Mouse (Mus musculus) embryo, embryonic 9.5 days (tissue): ENCODE data around the gene Cdkl3.

Experiments
- DNase-seq: peaks from one replicate; pipeline ENCODE4 v3.0.0-alpha.2; 2017; ENCODE audit errors: extremely low spot score

Gene Cdkl3

DNA sequence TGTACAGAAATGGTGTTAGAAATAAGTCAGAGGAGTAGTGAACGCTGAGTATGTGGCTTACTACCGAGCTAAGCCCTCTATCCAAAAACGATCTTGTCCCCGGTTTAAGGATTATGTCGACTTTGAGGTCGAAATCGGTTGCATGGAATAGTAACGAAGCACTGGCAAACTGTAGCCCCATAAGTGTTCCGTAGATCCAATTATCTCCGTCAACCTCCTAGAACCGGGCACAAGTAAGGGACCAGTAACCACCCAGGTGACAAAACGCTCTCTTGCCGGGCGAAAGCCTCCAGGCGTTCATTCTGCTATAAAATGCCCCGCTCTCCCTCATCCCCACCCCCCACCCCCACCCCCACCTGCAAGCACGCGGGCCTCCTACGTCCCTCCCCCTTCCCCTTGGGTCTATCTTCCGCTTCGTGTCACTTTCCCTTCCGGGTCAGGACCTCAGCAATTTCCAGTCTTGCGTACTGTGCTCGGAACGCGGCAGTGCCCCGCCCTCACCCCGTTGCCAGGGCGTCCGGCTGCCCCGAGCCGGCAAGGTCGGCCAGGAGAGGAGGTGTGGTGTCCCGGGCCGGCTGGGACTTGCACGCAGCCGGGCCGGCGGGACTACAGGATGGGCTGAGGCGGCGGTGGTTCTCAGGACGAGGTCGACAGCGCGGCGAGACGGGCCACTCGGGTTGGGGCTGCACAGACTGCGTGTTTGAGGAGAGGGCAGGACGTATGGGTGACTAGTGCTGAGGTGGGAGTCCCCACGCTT is at the start of gene Cdkl3:
Gene Cdkl3, plus strand, starts transcription at position 450 of the 757 bp plus-strand sequence.
- DNase-seq, result peak; percentile 91

DNA sequence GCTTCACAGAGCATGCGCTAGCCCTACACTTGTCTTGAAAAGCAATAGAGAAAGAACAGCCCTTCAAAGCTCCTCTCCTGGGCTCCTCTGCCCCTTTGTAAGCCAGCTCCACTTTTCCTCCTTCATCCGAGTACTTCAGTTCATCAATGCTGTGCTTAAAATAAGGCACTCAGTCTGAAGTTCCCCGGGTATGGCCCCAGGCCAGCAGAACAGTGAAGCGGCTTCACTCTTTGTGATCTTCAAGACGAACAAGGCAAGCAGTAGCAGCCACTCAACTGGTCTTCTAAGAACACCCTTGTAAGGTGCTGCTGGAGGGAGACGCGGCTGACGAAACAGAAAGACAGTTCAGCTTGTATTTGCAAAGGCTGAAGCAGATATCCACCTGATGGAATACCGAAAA is 47.9 kb upstream of the Cdkl3 start:
- no peak for DNase-seq

DNA sequence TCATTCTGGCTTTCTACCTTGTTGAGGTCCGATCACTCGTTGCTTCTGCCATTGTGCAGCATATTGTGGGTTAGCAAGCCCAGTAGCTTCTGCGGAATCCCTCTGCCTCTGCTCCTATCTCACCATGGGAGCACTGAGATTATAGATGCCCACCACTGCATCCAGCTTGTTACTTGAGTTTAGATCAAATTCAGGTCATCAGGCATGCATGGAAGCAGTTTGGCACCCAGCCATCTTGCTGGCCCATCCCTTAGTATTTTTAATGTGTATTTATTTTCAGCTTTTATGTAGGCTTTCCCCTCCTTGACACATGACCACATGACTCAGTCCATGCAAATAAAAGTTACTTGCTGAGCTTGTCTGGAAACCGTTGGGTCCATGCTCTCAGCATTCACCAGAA is 46.3 kb upstream of the Cdkl3 start:
- DNase-seq, result no peak

DNA sequence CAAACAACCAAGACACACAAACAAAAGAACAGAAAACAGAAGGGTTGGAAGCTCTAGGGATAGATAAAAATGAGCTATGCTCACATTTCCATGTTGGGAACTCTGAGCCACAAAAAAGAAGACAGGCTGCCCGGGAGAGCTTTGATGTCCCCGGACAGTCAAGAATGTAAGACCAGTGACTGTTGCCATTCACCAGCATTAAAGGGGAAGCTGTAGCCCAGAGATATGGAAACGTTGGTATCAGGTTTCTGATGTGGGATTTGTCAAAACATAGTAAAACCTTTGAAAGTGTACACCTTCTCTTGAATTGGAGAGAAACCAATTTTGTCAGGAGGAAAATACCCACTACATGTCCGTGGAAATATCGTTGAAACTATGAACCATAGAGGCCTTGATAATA is 44.5 kb upstream of the Cdkl3 start:
- no peak for DNase-seq

DNA sequence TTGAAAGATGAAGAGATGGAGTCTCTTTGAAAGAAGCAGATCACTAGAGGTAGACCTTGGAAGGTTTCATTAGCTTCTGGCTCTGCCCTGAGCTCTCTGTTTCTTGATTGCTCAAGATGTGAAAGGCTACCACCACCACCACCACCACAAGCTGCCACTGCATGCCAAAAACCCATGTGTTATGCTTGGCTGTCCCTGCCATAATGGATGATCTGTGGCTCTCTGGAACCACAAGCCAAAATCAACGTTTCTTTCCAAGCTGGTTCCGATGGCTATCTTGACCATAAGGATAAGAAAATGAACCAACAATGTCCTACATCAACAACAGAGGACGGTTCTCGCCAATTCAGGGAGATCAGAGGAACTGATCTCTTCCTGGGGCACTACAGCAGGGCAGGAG is 44.0 kb upstream of the Cdkl3 start:
- DNase-seq, result no peak

DNA sequence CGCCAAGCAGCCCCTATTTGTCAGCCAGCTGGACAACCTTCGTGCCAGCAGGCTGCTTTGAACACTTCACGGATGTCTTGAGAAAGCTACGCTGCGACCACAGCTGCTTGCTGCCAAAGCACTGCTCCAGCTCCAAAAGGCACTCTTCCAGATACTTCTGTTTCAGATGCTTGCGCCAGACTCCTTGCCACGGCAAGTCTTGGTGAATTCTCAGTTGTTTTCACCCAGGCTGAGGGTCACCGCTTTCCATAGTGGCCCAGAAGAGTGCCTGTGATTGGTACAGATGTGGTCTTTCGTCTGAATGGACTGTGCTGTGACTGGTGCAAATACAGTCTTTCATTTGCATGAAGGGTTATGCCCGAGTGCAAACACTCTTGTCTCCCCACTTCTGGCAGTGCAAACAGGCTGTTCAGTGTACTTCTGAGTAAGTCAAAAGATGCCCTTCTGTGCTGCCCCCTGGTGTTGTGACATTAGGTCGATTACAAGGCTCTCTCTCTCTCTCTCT is 43.0 kb upstream of the Cdkl3 start:
- DNase-seq, result no peak

DNA sequence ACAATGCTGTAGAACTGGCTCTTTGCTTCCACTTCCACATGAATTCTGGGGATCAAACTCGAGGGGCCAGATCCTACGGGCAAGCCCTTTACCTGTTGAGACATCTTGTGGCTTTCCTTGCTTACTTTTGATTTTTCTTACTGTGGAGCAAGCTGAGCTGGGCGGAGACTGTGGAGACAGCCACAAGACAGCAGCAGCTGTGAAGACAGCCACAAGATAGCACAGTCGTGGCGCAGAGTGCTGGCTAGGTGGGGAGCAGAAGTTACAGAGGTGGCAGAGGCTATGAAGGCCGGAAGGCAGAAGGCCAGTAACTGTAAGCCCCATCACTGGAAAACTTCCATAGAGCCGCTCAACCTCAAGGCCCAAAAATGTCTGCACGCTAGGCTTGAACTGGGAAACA is 42.3 kb upstream of the Cdkl3 start:
- DNase-seq, result no peak

DNA sequence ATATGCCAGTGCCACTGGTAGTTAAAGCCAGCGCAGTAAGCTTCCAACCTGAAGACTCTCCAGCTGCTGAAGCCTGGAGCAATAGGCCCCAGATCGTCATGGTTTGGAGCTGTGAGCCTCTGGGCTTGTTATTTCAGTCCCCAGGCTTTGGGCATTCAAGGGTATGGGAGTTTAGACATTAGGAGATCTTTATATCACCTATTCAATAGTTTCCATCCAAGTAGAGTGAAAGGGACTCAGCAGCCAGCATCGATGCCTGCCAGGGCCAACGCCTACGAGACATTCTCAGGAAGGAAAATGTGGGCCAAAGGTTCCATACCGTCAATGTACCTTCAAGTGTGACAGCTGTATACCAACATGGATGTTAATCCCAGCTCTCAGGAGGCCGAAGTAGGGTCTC is 41.7 kb upstream of the Cdkl3 start:
- DNase-seq, result no peak

DNA sequence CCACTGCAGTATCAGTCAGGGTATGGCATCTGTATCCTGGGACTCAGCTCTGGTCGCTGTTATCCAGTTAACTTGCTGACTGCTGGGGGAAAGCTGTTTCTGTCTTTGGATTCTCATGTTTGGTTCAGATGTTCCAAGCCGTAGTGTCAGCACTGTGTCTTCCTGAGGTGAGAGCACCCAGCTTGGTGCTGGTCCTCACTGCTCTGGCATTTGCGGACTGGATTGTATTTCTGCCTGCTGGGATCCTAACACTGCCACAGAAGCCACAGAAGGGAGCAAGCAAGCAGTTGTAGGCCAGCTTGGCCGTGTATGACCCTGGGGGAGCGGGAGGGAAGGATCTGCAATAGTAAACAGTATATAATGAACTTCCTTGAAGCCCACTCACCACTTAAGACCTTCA is 37.4 kb upstream of the Cdkl3 start:
- no peak for DNase-seq

DNA sequence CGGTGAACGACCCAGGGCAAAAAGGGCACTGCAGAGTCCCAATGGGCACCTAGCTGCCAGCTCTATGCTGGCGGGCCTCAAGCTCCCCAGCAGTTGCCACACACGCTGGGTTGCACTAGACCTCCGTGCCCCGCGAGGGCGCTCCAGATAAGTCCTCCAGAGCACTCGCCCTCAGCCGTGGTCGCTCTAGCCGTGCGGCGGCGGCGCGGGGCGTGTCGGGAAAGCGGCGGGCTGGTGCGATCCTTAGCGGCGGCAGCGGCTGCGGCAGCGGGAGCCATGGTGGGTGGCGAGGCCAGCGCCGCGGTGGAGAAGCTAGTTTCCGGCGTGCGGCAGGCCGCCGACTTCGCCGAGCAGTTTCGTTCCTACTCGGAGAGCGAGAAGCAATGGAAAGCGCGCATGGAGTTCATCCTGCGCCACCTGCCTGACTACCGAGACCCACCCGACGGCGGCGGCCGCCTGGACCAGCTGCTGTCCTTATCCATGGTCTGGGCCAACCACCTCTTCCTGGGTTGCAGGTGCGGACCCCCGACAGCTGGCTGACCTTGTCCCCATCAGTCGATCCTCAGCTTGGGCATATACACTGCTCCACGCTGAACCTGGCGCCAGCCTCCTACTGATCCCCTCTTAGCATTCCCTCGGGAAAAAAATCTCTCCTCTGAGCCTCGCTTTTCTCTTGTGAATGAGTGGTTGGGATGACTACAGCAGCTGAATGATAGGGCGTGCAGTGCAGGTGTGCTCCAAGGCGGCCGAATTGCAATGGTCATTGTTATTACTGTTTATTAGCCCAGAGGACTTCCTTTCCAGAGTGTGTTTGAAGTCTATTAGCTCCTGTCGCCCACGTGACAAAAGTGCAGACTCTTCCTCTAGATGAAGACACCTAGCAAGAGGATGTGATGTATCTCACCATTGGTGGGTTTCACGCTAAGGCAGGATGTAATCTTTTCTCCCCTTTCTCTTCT is 36.3 kb upstream of the Cdkl3 start, which contains the start of gene Cdkn2aipnl:
Gene Cdkn2aipnl, plus strand, starts transcription at position 219 of the 959 bp plus-strand sequence.
- DNase-seq, result peak; percentile 97

DNA sequence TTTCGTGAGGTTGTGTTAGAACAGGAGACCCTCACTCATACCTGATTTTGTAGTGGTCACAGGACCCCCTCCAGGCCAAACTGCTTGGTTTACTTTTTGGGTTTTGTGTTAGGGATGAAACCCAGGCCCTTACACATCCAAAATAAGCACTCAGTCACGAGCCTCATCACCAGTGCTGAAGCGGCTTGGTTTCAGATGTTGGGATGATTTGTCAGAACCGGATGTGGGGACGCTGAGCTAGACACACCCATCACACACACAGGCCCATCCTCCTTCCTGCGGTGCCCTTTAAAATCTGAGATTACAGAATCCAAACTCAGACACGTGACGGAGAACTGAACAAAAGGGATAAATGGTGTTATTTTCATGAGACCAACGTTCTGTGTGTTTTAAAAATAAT is 35.1 kb upstream of the Cdkl3 start:
- no peak for DNase-seq

DNA sequence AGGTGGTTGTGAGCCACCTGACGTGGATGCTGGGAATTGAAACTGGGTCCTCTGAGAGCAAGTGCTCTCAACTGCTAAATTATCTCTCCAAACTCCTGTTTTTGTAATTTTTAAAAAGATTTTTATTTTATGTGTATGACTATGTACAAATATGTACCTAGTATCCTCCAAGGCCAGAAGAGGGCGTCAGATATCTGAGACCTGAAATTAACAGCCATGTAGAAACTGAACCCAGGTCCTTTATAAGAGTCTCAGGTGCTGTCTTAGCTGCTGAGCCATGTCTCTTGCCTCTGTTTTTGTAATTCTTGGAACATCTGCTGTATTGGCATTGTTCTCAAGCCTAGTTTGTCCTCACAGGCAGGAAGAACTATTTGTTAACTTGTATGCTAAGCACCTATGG is 34.5 kb upstream of the Cdkl3 start:
- DNase-seq, result no peak

DNA sequence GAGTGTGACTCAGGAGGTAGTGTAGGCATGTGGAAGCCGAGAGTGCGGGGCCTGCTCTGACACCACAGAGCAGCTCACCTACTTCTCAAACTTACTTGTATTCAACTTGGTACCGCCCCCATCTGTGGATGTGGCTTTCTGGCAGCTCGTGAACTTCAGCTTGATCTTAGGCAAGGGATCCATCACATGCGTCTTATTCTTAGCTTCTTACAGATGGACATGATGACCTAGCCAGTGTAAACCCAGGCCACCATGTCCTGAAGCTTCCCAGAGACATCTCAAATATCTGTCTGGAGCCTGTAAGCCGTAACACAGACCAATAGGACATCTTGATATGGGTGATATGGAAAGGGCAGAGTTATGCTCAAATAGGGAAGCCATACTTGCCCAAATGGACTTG is 32.4 kb upstream of the Cdkl3 start:
- DNase-seq, result no peak

DNA sequence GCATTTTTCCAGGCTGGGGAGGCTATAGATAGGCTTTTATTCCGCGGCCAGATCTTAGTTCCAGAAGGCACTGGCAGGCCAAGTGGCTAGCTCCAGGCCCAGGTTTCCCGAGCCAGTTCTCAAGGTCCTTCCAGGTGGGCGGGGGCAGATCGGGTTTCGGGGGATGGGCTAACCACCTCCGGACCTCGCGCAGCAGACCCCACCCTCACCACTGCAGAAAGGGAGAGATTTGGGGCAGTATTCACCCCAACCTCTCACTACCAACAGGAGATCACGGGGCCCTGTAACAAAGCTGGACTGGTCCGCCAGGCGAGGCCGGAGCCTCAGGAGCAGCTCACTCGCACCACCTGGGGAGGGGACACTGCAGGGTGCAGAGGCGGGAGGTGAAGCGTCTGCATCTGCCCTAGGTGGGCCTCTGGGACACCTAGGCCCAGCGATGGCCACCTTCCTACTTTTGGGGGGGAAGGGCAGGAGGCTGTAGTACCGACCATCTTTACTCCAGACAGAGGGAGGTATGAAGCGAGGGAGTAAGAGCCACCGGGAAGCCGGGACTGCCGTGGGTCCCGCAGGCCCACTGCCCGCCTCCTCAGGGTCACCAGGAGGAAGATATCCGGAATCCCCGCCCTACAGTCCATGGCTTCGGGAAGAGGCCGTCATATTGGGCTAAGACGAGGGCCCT is 4.3 kb upstream of the Cdkl3 start:
- DNase-seq, result peak; percentile 72

DNA sequence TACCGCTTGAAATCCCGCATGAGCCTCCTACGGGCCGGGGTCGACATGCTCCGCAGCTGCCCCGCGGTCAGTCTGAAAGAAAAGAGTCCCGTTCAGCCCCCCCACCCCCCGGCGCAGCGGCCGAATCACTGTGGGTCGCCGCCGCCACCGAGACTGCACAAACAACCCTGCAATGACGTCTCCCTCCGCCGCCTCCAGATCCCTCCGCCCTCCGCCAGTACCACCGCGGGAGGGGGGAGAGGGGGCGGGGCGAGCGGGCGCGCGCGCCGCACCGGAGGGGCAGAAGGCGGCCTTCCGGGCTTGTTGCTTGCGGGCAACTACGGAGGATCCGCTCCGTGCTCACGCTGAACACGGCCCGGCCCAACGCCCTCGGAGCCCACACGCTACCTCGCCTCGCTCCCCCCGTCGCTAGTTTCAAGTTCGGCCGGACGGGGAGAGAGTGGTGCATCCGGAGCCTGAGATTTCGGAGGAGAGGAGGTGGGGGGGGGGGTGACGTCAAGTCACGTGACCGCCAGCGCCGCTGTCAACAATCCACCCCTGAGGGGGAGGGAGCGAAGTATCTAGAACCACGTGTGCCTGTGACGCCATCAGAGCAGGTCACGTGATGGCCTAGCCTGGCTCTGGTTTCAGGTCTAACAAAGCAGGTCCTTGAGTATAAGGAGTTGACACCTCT is 3.6 kb upstream of the Cdkl3 start, which contains the start of gene Ube2b:
Gene Ube2b, minus strand, starts transcription at position 473 of the 673 bp plus-strand sequence.
- DNase-seq, result peak; percentile 97

DNA sequence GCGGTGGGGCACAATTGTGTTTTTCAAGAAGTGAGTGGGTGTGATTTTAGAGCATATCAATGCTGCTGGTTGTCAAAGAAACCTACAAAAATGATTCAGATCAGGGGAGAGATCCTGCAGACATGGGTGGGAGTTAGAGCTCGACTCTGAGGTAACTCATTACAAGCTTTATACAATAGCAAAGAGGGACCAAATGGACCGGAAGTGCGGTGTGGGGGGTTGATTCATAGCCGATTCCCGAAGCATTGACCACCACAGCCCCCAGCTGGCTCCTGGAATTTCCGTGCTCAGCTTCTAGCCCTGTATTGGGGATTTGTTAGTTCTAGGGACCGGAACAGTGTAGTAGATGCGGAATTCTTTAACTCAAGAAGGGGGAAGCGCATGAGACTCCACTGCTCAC is 2.7 kb upstream of the Cdkl3 start:
- DNase-seq, result no peak

DNA sequence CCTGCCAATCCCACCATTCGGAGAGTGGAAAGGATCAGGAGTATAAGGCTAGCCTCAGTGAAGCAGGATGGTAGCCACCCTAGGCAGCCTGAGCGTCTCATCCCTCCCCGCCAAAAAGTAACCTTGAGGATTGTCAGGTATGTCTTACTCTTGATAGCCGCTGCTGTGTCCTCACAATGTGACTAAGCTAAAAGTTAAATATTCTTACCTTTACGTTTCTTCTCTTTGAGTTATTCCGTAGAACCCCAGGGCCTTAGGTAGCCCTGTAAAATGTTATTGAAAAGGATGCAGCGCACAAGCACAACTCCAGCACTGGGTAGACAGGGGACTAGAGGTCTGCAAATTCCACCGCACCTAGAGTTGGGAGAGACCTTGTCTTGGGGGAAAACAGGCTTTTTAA is 2.2 kb upstream of the Cdkl3 start:
- DNase-seq, result no peak

DNA sequence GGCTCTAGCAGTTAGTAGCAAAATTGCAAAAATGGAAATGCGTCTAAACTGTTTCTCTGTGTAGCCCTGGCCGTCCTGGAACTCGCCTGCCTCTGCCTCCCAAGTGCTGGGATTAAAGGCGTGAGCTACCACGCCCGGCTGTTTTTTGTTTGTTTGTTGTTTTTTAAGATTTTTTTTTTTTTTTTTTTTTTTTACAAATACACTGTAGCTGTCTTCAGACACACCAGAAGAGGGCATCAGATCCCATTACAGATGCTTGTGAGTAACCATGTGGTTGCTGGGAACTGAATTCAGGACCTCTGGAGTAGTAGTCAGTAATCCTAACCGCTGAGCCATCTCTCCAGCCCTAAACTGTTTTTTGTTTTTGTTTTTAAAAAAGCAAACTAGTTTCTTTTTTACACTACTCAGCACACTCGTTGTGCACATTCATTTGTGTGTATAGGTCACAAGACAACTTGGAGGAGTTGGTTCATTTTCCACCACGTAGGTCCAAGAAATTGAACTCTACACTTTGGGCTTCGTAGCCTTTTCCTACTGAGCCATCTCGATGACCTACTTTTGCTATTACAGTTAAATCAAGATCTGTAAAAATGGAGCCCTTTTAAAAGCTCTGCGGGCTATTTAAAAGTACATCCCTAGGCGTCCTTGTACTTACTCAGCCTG is 1.0 kb upstream of the Cdkl3 start:
- DNase-seq, result no peak

DNA sequence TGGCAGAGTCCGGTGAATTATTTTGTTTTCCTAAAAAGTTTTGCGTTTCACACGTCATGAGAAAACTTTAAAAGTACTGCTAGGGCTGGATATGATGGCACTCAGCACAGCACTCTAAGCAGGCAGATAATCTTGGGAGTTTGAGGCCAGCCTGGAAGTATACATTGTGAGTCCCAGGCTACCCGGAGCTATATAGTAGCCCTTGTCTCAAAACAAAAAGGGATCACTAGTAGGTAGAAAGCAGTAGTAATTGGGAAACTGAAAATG is 583 bp upstream of the Cdkl3 start:
- no peak for DNase-seq

DNA sequence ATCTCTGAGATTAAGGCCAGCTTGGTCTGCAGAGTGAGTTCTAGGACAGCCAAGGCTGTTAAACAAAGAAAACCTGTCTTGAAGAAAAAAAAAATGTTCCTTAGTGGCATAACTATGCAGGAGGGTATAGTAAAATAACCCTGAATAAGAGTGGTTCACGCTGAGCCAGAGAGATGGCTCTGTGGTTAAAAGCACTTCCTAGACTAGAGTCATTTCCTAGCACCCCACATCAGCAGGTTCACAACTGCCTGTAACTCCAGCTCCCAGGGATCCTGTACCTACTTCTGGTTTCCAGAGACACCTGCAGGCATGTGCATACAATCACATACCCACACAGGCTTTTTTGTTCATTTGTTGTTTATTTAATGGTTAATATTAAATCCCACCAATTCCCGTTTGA is 1.6 kb downstream of the Cdkl3 start:
- no peak for DNase-seq

DNA sequence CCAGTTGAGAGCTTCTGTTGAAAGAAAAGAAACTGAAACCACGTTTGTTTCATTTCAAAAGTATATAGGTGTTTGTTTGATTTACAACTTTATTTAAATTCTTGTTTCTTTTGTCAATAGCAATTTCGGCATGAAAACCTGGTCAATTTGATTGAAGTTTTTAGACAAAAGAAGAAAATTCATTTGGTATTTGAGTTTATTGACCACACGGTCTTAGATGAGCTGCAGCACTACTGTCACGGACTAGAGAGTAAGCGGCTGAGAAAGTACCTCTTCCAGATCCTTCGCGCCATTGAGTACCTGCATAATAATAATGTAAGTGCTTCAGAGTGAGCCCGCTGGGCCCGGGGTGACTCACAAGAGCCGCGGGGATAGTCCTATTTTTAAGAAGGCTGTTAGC is 7.0 kb downstream of the Cdkl3 start:
- DNase-seq, result no peak
